Mouse (Mus musculus) T-helper 17 cell (primary cell): ENCODE data around the gene Tecpr2.
"Not testable (repeated sequence)": the region's sequence is repeated elsewhere in the genome, so short reads cannot be mapped to it uniquely, and the experiment has no call there.

Experiments
- in situ Hi-C, 2 experiments: fragments of 300-600 bp; cut with MboI, MseI; formaldehyde crosslinking; loops; 1 replicate in 1 of 2; 2 replicates in 1 of 2; pipeline ENCODE4 v1.15.1; 2025; ENCODE audit warnings: high pct_unique_total_duplicates in 2 of 2

The Tecpr2 gene

DNA sequence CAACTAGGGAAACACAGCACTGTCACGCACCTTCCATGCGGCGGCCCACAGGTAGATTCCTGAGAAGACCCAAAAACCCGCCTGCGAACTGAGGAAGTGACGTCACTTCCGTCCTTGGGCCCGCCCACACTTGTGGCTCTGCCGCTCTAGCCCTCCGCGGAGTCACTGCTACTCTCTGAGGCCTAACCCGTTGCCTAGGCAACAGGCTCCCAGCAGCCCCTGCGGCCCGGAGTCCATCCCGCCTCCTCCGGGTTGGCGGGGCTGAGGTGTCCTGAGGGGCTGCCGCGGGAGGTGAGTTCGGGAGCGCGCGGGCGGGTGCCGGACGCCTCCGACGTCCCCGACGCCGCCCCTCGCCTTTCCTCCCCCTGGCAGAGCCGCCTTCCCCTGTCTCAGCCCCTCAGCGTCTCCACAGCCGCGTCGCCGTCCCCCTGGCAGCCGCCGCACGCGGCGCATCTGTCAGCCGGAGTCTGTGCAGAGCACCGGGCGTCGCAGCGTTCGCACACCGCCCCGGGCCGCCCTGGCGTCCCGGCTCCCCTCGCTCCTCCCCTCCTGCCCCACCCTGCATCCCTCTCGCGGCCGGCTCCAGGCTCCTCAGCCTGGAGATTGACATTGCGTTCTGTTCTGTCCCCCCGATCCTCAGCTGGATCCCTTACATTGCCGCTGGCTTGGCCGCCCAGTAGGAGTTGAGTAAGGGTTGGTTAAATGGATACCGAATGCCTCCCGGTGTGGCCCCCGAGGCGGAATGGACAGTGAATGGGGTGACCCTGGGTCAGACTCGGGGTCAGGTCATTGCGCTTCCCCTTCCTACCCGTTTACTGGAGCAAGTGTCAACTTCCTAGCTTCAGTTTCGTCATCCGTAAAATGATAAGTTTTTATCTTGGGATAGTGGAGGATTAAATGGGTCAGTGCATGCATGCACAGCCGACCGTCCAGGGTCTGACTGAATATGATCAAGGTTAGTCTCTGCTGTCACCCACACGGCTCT lies at the start of gene Tecpr2, which contains the start of gene Cinp:
TSS of gene Tecpr2 (plus strand) at position 229 of the 985 bp plus-strand sequence.
TSS of gene Cinp (minus strand) at position 110 of the 985 bp plus-strand sequence.
- in situ Hi-C loops, result loop anchor here in 1 of 2 experiments (25.0 kb wide), 1 partner anchor 1773 kb away; the partner anchor contains the start of gene Akt1

DNA sequence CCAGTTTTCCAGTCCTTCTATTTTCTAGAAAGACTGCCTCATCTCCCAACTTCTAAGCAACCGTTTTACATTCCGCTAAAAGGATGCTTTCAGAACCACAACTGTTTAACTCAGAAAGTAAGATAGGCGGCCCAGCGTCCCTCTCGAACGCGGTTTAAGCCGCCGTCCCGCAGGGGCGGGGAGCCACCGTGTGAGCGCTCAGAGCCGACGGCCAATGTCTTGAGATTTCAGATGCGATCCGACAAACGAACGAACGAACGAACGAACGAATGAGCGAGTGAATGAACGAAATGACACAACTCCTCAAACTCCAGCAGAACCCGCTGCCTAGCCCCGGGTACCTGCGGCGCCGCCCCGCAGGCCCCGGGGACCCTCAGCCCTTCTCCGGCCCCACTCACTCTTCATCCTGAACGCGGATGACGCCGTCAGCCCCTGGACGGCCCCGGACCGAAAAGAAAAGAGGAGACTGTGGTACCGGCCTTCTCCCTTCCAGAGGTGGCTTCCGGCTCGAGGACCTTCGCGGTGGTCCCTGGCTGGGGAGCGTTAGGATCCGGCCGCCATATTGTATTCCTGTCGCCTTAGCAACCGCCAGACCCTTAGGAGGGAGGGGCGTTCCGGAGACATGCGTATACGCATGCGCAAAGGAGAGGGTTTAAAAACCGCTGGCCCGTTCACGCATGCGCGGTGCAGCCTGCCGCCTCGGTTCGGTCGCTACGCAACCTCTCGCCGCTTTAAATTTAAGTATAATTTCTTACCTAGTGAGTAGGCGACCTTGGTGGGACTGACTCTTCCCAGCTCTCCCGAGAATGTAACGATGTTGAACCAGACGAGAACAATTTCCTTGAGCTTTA lies 48.5 kb upstream of the Tecpr2 start, which contains the start of gene Mok:
TSS of gene Mok (minus strand) at position 592 of the 851 bp plus-strand sequence.
- in situ Hi-C loops, result loop anchor here (5.0 kb wide), 4 partner anchors 123 to 418 kb away; partner anchors contain the start of genes Dync1h1 (in 2 of the 2) and 1700001K19Rik (in 1 of the 2)

DNA sequence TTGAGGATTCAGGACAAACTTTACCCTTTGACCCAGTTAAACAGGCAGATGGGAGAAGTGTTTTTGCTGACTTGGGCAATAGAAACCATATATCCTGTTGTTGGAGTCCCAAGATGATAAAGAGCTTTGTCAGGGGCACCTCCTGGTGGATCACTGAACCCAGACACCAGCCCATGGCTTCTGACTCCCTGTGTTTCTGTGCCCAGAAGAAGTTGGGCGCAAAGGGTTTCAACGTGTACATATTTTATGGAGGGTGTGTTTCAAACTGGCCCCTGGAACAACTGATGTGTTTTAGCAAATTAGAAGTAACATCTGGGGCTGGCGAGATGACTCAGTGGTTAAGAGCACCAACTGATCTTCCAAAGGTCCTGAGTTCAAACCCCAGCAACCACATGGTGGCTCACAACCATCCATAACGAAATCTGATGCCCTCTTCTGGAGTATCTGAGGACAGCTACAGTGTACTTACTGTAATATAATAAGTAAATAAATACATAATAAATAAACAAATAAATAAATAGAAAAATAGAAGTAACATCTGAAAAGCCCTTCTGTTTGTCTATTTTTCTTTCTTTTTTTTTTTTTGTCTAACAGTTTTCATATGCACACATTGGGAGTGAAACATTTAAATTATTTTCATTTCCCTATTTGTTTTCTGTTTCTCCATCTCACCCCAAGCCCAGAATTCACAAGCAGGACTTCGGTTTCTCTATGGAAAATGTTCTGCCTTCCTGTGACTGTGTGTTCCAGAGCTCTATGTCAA lies 47.2 kb upstream of the Tecpr2 start:
- in situ Hi-C loops, result loop anchor here (5.0 kb wide), 4 partner anchors 125 to 420 kb away; partner anchors contain the start of genes Dync1h1 (in 2 of the 2) and 1700001K19Rik (in 1 of the 2)

GRCm38 (mm10) chr12:110843194-110844048 lies 45.6 kb upstream of the Tecpr2 start:
- in situ Hi-C loops, result loop anchor here (5.0 kb wide), 4 partner anchors 126 to 421 kb away; partner anchors contain the start of genes Dync1h1 (in 2 of the 2) and 1700001K19Rik (in 1 of the 2)

DNA sequence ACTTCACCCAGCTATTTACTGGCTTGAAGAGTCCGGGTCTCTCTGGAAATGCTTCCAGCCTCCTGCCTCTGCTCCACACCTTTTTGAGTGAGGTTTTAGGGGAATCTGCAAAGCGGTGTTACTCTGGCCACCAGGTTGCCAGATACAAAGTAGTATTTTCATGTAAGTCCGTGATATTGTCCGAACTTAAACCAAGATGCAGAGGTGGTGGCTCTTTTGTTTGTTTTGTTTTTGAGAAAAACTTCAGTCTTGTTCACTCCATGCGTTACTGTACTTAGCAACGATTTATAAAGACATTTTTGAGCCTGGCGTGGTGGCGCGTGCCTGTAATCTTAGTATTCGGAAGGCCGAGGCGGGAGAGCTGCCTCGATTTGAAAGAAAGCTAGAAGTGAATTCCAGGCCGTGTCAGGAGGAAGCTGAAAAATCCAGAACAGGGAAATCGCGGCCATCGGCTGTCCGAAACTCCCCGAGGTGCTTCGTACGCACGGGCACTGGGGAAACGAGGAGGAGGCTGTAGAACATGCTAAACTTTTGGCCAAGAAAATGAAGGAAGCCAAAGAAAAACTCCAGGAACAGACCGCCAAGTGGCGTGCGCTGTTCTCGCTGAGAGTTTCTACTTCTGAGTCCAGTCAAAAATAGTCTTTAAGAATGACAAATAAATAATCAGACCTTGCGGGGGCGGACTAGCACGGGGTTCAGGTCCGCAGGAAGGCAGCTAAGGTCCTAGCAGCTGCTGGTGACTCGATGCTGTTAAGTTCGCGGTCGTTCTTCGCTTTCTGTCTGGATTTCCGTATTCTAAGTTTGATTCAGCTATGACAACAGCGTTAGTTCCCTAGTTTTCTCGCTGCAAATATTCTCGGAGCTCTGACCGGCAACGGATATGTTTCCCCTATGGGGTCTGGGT lies 44.6 kb upstream of the Tecpr2 start:
- in situ Hi-C loops, result loop anchor here (5.0 kb wide), 4 partner anchors 127 to 422 kb away; partner anchors contain the start of genes Dync1h1 (in 2 of the 2) and 1700001K19Rik (in 1 of the 2)

GRCm38 (mm10) chr12:110845131-110845880 lies 43.8 kb upstream of the Tecpr2 start:
- in situ Hi-C loops, result no loop called here

DNA sequence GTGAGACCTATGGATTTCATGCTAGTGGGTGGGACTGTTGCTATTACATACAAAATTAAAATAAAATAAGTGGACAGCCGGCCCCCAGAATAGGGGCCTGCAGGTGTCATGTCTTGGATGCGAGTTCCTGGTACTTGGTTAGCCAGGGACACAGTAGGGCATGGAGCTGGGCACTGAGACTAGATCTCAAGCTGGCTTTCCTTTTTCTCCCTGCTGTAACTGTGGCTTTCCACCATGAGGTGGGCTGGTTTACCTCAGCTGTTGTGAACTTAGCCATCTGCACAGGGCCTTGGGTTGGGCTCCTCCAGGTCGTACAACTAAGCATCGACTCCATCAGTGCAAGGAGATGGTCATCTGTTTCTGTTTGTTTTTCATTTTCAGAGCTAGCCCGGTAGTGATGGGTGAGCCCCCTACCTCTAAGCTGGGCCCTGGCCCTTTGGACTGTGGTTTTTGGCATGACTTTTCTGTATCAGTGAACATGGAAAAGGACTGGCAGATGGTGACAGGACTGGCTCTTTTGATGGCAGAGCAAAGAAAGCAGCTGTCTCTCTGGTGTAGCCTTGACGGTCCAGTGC lies 42.8 kb upstream of the Tecpr2 start:
- in situ Hi-C loops, result no loop called here

- in situ Hi-C loops, result no loop called here
These were observed 38.8 kb upstream of the Tecpr2 start, which contains the start of gene Zfp839 for GRCm38 (mm10) chr12:110850010-110850928. Gene Zfp839, plus strand, starts transcription at chr12:110850253.

DNA sequence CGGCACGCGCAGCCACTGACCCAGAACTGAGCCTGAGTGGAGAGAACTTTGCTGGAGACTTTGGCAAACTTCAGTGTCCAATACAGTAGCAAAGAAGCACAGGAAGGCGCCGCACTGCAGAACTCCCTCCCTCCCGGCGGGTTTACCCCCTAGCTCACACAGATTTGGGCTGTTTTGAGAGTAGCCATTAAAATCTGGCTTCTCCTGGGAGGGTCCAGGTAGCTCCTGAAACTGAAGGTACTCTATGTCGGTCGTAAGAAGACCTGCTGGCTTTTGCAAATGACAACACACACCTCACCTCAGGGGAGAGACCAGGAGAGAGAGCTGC lies 38.2 kb upstream of the Tecpr2 start:
- in situ Hi-C loops, result no loop called here

DNA sequence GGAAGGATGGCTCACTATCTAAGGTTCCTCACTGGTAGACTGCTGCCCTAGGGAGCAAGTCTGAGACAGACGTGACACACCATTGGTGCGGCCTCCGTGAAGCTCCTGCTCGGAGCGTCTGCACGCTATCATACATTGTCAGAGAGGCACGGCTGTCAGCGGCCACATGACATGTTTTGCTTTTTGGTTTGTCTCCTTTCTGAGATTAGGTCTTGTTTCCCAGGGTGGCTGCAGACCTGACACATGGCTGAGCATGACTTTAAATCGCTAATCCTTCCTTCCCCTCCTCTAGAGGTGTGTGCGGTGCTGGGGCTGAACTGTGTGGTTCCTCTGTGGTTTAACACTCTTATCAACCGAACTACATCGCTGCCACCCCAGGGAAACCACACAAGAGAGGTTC lies 37.6 kb upstream of the Tecpr2 start:
- in situ Hi-C loops, result no loop called here

- in situ Hi-C loops, result no loop called here
These were observed 37.1 kb upstream of the Tecpr2 start for GRCm38 (mm10) chr12:110851923-110852322.

DNA sequence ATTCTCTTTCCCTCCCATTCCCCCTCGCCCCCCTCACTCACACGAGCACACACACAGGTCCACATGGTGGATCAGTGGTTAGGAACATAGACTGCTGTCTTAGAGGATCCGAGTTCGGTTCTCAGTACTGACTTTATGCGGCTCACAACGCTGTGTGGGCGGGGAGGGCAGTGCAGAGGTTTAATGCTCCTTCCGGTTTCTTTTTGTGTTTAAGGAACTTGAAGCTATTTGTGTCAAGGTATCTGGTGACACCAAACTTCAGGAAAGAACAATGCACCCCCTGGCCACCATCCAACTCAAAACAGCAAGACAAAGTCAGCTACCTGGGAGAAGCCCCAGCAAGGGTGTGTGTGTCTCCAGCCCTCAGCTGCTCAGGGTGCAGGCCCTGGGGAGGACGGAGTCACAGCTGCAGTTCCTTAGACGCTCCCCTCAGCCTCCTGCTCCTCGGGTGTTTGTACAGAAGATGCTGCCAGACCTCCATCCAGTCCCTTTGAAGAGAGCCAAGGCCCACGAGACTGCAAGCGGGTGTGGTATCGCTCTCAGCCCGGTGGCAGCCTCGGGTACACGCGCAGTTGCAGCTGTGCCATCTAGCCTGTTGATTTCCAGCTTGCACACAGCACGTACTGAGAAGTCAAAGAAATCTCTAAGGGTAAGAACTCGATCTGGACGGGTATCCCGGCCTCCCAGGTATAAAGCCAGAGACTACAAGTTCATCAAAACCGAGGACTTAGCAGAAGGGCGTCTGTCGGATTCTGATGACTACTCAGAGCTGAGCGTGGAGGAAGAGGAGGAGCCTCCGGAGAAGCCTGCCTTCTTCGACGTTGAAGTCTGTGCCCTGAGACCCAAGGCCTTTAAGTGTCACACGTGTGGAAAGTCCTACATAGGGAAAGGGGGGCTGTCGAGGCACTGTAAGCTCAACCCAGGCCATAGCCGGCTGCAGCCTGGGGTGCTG lies 34.0 kb upstream of the Tecpr2 start:
- in situ Hi-C loops, result no loop called here

GRCm38 (mm10) chr12:110857196-110857595 lies 31.9 kb upstream of the Tecpr2 start:
- in situ Hi-C loops, result no loop called here

GRCm38 (mm10) chr12:110858681-110859080 lies 30.4 kb upstream of the Tecpr2 start:
- in situ Hi-C loops, result not testable (repeated sequence)

DNA sequence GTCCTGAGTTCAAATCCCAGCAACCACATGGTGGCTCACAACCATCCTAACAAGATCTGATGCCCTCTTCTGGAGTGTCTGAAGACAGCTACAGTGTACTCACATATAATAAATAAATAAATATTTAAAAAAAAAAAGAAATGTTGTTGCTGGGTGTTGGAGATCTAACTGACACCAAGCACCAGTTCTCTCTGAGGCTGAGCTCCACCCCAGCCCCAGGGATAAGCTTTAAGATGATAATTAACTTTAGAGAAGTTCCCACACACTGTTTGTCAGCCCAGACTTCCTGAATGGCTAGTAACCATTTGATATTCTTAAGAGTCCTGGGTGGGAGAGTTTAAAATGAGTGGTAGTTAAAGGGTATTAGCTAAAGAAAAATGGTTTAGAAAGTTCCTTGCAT lies 28.8 kb upstream of the Tecpr2 start:
- in situ Hi-C loops, result no loop called here
